Mouse (Mus musculus) G1E (cell line): ENCODE measurements around the gene Ube2z. TPM values are rescaled to one million over a fixed set of nuclear protein-coding genes. Genes with fewer than 3 reads are reported as not detected.
"Not testable (repeated sequence)": the region's sequence is repeated elsewhere in the genome, so short reads cannot be mapped to it uniquely, and the experiment has no call there.

Experiments used
- ATAC-seq: 2 replicates; pipeline ENCODE4 v1.8.0; 2016; ENCODE audit warnings: mild to moderate bottlenecking; ENCODE audit not compliant: insufficient number of reproducible peaks, poor library complexity, low FRiP score, severe bottlenecking; ENCODE audit errors: extremely low read depth
- DNase-seq: peaks from one replicate; pipeline ENCODE4 v3.0.0; 2012; ENCODE audit warnings: low spot score
- H3K27me3 ChIP-seq: 2 replicates; pipeline ENCODE4 v1.6.1; 2012; ENCODE audit warnings: mild to moderate bottlenecking, low read length, inconsistent platforms; ENCODE audit not compliant: insufficient read depth
- H3K36me3 ChIP-seq: replicated peaks from 2 replicates; pipeline ENCODE3; 2012; ENCODE audit warnings: mild to moderate bottlenecking, inconsistent platforms
- H3K4me1 ChIP-seq: 2 replicates; pipeline ENCODE4 v1.6.1; 2012; ENCODE audit warnings: low read depth, low read length, inconsistent platforms, mixed read lengths; ENCODE audit not compliant: insufficient read depth
- H3K4me3 ChIP-seq: 2 replicates; pipeline ENCODE4 v1.5.1; 2012; ENCODE audit warnings: low read depth, mild to moderate bottlenecking, inconsistent platforms, low read length, moderate library complexity, mixed read lengths
- H3K9me3 ChIP-seq: replicated peaks from 2 replicates; pipeline ENCODE4 v1.6.1; 2012; ENCODE audit warnings: inconsistent platforms
- CTCF ChIP-seq: IDR thresholded peaks from 2 replicates; pipeline ENCODE4 v1.5.1; 2012; ENCODE audit warnings: low read depth, low read length, inconsistent platforms, mixed read lengths
- GATA1 ChIP-seq: IDR thresholded peaks from 2 replicates; pipeline ENCODE4 v1.6.1; 2012; ENCODE audit warnings: borderline replicate concordance, low read length, inconsistent platforms, mixed read lengths
- GATA2 ChIP-seq: IDR thresholded peaks from 2 replicates; pipeline ENCODE4 v1.6.1; 2012; ENCODE audit warnings: low read depth, low read length, inconsistent platforms, borderline replicate concordance
- POLR2AphosphoS5 ChIP-seq: IDR thresholded peaks from 2 replicates; pipeline ENCODE4 v1.6.1; 2012; ENCODE audit warnings: low read depth, low read length, inconsistent platforms; ENCODE audit not compliant: insufficient replicate concordance
- TAL1 ChIP-seq: conservative IDR thresholded peaks from 2 replicates; pipeline ENCODE4 v1.6.1; 2012; ENCODE audit warnings: low read depth, low read length, inconsistent platforms, mixed read lengths
- polyA plus RNA-seq: library from polyadenylated mRNA; stranded (reverse); fragments of >175 nt; gene quantifications from 2 replicates; pipeline ENCODE4 v1.2.3, GENCODE M21; 2012
- total RNA-seq, 2 experiments: library from RNA; stranded (forward) in 1 of 2; stranded (reverse) in 1 of 2; fragments of 200-1000 nt in 1 of 2; fragments of >200 nt in 1 of 2; fragmentation: Nextera tagmentation in 1 of 2; gene quantifications; 2 replicates each; pipeline ENCODE4 v1.2.3; 2014 to 2017

Ube2z gene
- 35.6 and 38.5 TPM in 2 replicates for total RNA-seq (2014; fragmentation: Nextera tagmentation)
- 34.6 and 35.8 TPM in 2 replicates for total RNA-seq (2017)
- 25.8 and 31.9 TPM in 2 replicates for polyA plus RNA-seq

DNA sequence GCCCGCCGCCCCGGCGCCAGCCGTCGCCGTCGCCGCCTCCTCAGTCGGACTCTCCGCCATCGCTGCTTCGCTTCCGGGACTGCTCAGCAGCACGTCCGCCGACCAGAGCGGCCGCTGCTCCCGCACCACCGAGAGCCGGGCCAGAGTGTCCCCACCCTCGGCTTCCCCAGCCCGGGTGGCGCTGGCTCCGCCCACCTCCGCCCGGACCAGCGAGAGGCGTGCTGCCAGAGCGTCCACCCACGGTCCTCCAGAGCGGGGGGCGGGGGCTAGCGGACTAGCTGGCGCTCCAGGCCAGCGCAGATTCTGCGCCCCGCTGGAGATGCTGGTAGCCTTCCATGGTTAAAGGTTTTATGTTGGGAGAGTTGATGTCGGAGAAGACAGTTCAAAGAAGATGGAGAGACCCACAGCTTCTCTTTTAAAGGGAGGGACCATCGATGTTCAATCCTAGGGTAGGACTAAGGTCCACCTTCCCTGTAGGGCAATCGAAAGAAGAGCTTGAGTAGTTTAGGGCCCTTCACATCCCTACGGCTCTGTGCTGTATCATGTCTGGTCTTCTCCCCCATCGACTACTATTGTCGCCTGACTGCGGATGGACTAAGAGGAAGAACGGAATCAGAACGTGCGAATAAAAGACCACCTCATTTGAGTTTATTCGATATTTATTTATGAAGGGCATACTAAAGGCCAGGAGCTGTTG, at the start of gene Ube2z:
TSS of gene Ube2z (minus strand) at position 174 of the 697 bp plus-strand sequence.
- peak within 1 kb of the TSS; percentile 93 for H3K4me3 ChIP-seq
- ATAC-seq = peak; percentile 84
- TF ChIP-seq TAL1 = no peak
- no peak for TF ChIP-seq POLR2AphosphoS5
- TF ChIP-seq CTCF = no peak
- no peak for TF ChIP-seq GATA2
- no peak for TF ChIP-seq GATA1
- peak; percentile 94 for DNase-seq
- peaks cover 39% of the 10 kb centered on the region for H3K4me1 ChIP-seq
- H3K27me3 ChIP-seq = no peaks in the 10 kb centered on the region
- no peaks in the 10 kb centered on the region for H3K9me3 ChIP-seq
- peaks cover 52% of the 10 kb centered on the region for H3K36me3 ChIP-seq

GRCm38 (mm10) chr11:96114077-96114476, 48.9 kb upstream of the Ube2z start:
- TF ChIP-seq TAL1 = no peak
- TF ChIP-seq GATA2 = no peak
- TF ChIP-seq CTCF = no peak
- no peak for TF ChIP-seq GATA1
- TF ChIP-seq POLR2AphosphoS5 = no peak
- H3K9me3 ChIP-seq = no peaks in the 10 kb centered on the region
- ATAC-seq (no peak), DNase-seq (no peak)
- no peaks in the 10 kb centered on the region for H3K36me3 ChIP-seq
- H3K27me3 ChIP-seq = peaks cover 9% of the 10 kb centered on the region
- H3K4me1 ChIP-seq = no peaks in the 10 kb centered on the region
- no peak overlapping the region for H3K4me3 ChIP-seq

GRCm38 (mm10) chr11:96111751-96112150, 46.6 kb upstream of the Ube2z start, which contains the start of gene Calcoco2:
TSS of gene Calcoco2 (minus strand) at chr11:96111964.
- DNase-seq (no peak), ATAC-seq (no peak)
- TF ChIP-seq GATA2 (no peak), TAL1 (no peak), GATA1 (no peak), CTCF (no peak), POLR2AphosphoS5 (no peak)
- no peak within 1 kb of the TSS for H3K4me3 ChIP-seq
- no peaks in the 10 kb centered on the region for H3K9me3 ChIP-seq
- no peaks in the 10 kb centered on the region for H3K36me3 ChIP-seq
- peaks cover 9% of the 10 kb centered on the region for H3K27me3 ChIP-seq
- no peaks in the 10 kb centered on the region for H3K4me1 ChIP-seq

GRCm38 (mm10) chr11:96110950-96111349, 45.8 kb upstream of the Ube2z start:
- 0 out of 2 replicates have a peak, but pooled peaks have one; percentile 8 for TF ChIP-seq CTCF
- not testable (repeated sequence) for ATAC-seq, DNase-seq

GRCm38 (mm10) chr11:96108376-96108775, 43.2 kb upstream of the Ube2z start:
- no peak for DNase-seq
- Histone ChIP-seq H3K36me3 (no peaks in the 10 kb centered on the region), H3K27me3 (peaks cover 6% of the 10 kb centered on the region), H3K4me1 (no peaks in the 10 kb centered on the region), H3K4me3 (no peak overlapping the region), H3K9me3 (no peaks in the 10 kb centered on the region)
- no peak for TF ChIP-seq GATA2
- no peak for TF ChIP-seq CTCF
- no peak for TF ChIP-seq POLR2AphosphoS5
- TF ChIP-seq TAL1 = no peak
- no peak for TF ChIP-seq GATA1
- no peak for ATAC-seq

More at GRCm38 (mm10) chr11:96110950-96111349, 45.8 kb upstream of the Ube2z start:
- not testable (repeated sequence) for H3K4me1 ChIP-seq, H3K4me3 ChIP-seq, H3K27me3 ChIP-seq, H3K9me3 ChIP-seq, H3K36me3 ChIP-seq

DNA sequence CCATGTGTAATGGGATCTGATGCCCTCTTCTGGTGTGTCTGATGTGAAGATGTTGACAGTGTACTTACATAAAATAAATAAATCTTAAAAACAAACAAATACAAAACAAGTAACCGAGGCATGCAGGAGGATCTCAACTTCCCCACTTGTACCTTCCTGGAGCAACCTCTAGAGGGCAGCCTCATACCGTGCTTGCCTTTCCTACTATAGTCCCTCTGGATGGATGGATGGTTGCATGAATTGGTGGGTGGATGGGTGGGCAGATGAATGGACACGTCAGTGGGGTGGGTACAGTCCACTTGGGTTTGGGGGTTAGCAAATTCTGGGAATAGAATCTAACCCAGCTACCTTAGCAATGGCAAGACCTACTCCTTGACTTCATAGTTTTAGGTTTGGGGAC, 28.2 kb upstream of the Ube2z start:
- ATAC-seq = no peak
- peak; percentile 47 for DNase-seq
- peak; percentile 93 for TF ChIP-seq CTCF
- no peak for TF ChIP-seq GATA2
- Histone ChIP-seq H3K9me3 (no peaks in the 10 kb centered on the region), H3K36me3 (no peaks in the 10 kb centered on the region), H3K27me3 (peaks cover 23% of the 10 kb centered on the region), H3K4me1 (no peaks in the 10 kb centered on the region), H3K4me3 (no peak overlapping the region)

- Histone ChIP-seq H3K4me1 (no peaks in the 10 kb centered on the region), H3K4me3 (no peak overlapping the region), H3K9me3 (peaks cover 3% of the 10 kb centered on the region), H3K36me3 (no peaks in the 10 kb centered on the region), H3K27me3 (peaks cover 20% of the 10 kb centered on the region)
- TF ChIP-seq GATA2 (no peak), POLR2AphosphoS5 (no peak), CTCF (no peak), GATA1 (no peak), TAL1 (no peak)
- ATAC-seq (no peak), DNase-seq (no peak)
Observed at GRCm38 (mm10) chr11:96092674-96093291, 27.6 kb upstream of the Ube2z start.
